Mouse (Mus musculus) liver, postnatal 0 days (tissue): ENCODE data around the gene Lrwd1.

Experiments
- CTCF ChIP-seq: sonication (generic); IDR thresholded peaks from 2 replicates; pipeline ENCODE4 v1.5.1; 2016; ENCODE audit warnings: antibody characterized with exemption, low read depth
- EP300 ChIP-seq: IDR thresholded peaks from 2 replicates; pipeline ENCODE4 v1.6.1; 2016; ENCODE audit warnings: antibody characterized with exemption, low read depth, mild to moderate bottlenecking

DNA sequence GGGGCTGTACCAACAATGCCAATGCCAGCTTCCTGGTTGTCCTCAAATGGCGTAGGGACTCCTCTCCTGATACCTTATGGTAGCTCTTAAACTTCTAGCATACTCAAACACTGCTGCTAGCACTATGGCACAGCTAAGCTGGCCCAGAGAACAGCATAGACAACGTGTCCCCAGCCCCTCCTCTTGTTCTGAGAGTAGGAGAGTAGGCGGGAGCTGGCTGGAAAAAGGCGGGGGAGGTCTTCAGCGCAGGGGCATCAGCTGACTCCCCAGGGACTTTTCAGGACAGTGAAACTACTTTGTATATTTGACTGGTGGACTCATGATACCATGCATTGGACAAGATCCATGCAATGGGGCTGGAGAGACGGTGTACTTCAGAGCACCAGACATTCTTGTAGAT lies 46.2 kb upstream of the Lrwd1 start:
- TF ChIP-seq CTCF (no peak), EP300 (no peak)
